Mouse (Mus musculus): ENCODE measurements around the gene Arid4b.
"Not testable (repeated sequence)": the region's sequence is repeated elsewhere in the genome, so short reads cannot be mapped to it uniquely, and the experiment has no call there.

The Arid4b gene

DNA sequence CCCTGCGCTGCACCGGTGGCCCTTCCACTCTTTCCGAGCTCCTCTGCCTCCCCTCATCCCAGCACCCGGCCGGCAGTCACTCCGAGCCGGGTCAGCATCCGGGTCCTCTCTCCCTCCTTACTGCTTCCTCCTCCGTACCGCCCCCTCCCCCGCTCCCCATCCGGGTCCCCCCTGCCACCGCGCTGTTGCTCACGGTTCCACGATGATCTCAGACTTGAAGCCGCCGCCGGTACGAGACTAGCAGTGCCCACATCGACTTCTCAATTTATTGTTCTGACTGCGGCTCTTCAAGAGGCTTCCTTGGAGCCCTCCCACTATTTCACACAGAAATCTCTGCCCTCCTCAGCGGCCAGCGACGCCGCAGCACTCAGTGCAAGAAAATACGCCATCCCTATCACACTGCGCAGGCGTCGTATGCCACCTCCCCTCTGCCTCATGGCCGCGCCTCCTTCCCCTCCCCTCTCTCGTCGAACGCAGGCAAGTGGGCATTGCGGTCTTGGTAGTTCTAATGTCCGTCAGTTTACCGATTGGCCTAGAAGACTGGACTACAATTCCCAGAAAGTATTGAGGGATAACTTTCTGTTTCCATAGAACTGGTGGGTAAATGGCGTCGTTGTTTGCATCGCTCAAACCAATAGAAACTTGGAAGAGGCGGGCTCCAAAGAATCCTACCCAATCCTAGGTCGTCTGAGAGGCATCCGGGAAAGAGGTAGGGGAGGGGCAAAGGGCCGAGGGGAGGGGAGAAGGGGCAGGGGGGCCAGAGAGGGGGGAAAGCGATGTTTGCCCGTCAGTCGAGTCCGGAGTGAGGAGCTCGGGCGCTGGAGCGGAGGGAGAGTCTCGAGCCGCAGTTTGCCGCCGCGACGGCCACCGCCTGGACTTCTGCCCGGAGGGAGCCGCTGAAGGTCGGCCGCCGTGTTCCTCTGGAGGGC is at the start of gene Arid4b, which contains the start of gene Ggps1:
TSS of gene Arid4b (plus strand) at position 220 of the 929 bp plus-strand sequence.
TSS of gene Ggps1 (minus strand) at position 476 of the 929 bp plus-strand sequence.
- DNase-seq (ENCODE audit: low spot score) = peak; percentile 83

GRCm38 (mm10) chr13:14014001-14014400 is 49.0 kb upstream of the Arid4b start:
- DNase-seq (ENCODE audit: low spot score) = no peak

- DNase-seq (ENCODE audit: low spot score) = no peak
Measured at GRCm38 (mm10) chr13:14014540-14014939, 48.5 kb upstream of the Arid4b start.

DNA sequence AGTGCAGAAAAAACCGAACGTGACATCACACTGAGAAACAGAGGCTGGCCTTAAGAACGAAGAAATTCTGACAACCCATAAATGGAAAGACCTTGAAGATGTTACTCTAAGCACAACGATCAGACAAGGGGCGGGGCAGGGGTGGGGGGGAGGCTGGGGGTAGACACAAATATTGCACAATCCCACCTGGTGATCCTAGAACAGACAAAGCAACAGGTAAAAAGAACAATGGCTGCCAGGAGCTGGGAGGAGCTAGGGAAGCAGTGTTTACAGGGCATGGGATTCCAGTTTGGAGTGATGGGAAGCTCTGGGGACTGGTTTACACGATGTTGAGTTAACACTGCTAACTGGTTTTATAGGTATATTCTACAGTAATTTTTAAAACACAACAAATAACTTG is 47.4 kb upstream of the Arid4b start:
- DNase-seq (ENCODE audit: low spot score) = no peak

GRCm38 (mm10) chr13:14018283-14018682 is 44.7 kb upstream of the Arid4b start:
- no peak for DNase-seq (ENCODE audit: low spot score)

DNA sequence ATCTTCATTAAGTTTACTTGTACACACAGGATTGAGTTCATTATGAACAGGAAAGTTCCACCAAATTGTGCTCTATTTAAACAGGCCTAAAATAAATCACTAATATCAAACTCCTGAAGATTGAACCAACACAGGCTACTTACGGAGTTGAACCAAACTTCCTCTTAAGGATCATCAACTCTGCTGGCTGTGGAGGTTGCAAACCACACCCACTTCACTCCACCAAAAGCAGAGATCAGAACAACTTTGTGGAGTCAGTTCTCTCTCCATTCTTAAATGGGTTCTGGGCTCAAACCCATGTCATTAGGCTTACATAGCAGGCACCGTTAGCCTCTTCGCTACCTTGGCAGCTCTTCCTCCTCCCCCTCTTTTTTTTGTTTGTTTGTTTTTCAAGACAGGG is 44.2 kb upstream of the Arid4b start:
- DNase-seq (ENCODE audit: low spot score) = no peak

- not testable (repeated sequence) for DNase-seq (ENCODE audit: low spot score)
Measured at GRCm38 (mm10) chr13:14021417-14021816, 41.6 kb upstream of the Arid4b start.

DNA sequence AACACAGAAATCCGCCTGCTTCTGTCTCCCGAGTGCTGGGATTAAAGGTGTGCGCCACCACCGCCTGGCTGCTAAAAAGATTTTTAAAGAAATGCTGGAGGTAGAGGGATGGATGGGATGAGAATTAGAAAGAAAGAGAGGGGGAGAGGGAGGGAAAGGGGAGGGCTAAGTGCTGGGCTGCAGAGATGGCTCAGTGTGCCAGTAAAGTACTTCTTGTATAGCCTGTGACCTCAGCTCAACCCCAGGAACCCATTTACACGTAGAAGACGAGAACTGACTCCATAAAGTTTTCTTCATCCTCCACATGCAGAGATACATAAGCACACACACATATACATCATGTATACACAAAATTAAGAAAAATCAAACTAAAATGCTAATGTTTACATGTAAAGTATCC is 37.5 kb upstream of the Arid4b start:
- DNase-seq (ENCODE audit: low spot score) = no peak

GRCm38 (mm10) chr13:14026154-14026820 is 36.7 kb upstream of the Arid4b start:
- no peak for DNase-seq (ENCODE audit: low spot score)

DNA sequence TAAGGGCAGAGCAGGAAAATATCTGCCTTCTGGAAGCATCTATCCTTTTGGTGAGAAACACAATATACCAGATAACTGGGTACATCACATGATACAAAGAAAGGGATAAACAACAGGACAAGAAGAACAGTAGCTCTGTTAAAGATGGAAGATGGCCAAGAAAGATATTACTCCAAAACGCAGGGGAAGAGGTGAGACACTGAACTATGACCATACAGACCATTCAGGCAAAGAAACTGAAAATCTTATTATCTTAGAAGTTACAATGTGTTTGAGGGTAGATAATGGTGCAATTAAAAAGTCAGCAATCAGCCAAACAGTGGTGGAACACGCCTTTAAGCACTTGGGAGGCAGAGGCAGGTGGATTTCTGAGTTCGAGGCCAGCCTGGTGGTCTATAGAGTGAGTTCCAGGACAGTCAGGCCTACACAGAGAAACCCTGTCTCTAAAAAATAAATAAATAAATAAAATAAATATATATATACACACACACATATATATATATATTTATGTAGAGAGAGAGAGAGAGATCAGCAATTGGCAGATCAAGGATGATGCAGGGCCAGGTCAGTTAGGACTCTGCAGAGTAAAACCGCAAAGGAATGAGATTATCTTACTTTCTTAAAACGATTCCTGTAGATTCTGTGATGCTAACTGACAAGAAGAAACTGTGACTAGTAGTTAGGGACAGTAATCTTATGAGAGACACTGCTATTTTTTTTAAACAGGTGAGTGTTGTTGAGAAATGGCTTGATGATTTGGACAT is 29.5 kb upstream of the Arid4b start:
- no peak for DNase-seq (ENCODE audit: low spot score)

DNA sequence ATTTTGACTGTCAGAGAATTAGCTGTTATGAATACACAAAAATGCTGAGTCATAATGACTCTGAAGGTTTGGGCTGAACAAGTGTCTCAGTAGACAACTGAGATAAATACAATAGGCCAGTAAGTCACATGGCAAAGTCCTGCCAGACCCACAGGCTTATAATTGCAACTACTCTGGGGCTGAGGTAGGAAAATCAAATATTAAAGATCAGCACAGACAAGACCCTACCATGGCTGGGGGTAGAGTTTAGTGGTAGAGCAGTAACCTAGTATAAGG is 29.0 kb upstream of the Arid4b start:
- no peak for DNase-seq (ENCODE audit: low spot score)

- not testable (repeated sequence) for DNase-seq (ENCODE audit: low spot score)
Measured at GRCm38 (mm10) chr13:14035352-14035751, 27.7 kb upstream of the Arid4b start.

DNA sequence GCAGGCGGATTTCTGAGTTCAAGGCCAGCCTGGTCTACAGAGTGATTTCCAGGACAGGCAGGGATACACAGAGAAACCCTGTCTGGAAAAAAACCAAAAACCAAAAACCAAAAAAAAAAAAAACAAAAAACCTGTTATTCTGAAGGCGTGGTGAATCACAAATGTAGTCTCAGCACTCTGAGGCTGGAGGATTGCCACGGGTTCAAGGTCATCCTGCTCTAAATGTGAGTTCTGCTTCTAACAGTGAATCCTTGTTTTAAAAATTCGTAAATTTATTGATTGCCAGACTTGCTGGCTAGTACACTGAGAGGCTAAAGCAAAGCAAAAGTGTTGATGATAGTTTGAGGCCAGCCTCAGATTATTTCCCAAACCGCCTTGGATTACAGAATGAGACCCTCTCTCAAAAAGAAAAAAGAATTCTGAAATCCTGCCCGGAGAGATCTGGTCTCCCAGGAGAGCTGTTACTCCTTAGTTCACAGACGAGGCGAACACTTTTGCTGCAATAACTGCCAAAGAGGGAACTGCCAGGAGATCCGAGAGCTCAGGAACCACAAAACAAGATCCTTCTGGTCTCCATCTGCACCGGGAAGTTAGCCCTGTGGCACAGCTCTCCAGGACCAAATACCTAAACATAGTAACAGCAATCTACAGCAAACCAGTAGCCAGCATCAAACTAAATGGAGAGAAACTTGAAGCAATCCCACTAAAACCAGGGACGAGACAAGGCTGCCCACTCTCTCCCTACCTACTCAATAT is 27.0 kb upstream of the Arid4b start:
- DNase-seq (ENCODE audit: low spot score) = no peak

GRCm38 (mm10) chr13:14038911-14039291 is 24.1 kb upstream of the Arid4b start:
- DNase-seq (ENCODE audit: low spot score) = no peak

GRCm38 (mm10) chr13:14039292-14039965 is 23.6 kb upstream of the Arid4b start, which contains the start of gene Tbce:
Tbce (minus strand) TSS chr13:14039638.
- peak; percentile 83 for DNase-seq (ENCODE audit: low spot score)

DNA sequence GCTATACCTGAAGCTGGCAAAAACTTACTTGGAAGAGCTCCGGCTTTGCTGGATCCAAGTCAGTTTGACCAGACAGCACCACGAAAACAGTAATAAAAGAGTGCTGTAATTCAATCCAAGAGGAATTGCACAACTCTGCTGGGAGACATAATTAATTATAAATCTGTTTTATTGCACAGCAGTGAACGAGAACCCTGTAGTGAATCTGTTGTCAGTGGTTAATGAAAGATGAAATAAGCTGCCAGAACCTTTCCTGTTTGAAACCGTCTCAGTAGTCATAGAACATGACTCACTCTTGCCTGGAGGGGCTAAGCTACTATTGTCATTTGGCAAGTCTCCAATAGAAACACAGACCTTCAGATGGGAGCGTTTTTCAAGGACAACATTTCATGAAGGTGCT is 22.8 kb upstream of the Arid4b start:
- DNase-seq (ENCODE audit: low spot score) = no peak

GRCm38 (mm10) chr13:14043851-14044250 is 19.2 kb upstream of the Arid4b start:
- no peak for DNase-seq (ENCODE audit: low spot score)

DNA sequence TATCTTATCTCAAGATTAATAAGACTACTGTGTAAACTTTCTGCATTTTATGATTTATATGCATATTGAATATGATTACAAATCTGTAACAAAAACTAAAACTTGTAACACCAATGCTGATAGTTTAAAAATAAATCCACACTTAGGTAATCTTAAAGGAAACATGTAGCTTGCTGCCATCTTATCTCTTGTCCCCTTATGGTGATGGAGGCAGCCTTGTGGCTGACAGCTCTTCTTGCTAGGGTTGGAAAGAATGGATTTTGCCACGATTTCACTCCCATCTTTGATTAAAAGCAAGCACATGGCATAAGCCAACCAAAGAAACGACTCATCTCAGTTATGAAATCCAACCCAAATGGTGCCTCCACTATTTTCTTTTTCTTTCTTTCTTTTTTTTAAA is 18.5 kb upstream of the Arid4b start:
- DNase-seq (ENCODE audit: low spot score) = no peak

DNA sequence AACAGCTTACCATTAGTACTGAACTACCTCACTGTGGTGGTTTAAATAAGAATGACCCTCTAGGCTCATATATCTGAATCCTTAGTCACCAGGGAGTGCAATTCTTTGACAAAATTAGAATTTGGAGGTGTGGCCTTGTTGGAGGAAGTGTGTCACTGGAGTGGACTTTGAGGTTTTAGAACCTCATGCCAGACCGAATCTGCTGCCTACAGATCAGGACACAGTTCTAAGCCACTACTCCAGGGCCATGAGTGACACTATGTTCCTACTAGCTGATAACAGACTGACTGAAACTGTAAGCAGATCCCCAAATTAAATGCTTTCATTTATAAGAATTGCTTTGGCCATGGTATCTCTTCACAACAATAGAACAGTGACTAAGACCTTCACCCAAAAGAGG is 13.2 kb upstream of the Arid4b start:
- DNase-seq (ENCODE audit: low spot score) = no peak

DNA sequence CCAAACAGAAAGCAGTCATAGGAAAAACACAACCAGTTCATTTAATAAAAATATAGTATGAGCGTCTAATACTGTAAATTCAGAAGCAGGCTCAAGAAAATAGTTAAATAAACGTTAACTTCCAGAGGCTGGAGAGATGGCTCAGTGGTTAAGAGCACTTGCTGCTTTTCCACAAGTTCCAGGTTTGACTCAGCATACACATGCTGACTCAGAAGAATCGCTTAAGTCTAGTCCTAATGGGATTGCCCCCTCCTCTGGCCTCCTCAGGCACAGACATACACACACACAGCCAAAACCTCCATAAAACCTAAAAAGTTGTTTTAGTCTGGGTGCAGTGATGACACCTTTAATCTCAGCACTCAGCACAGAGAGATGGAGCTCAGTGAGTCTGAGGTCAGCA is 6.2 kb upstream of the Arid4b start:
- DNase-seq (ENCODE audit: low spot score) = no peak

DNA sequence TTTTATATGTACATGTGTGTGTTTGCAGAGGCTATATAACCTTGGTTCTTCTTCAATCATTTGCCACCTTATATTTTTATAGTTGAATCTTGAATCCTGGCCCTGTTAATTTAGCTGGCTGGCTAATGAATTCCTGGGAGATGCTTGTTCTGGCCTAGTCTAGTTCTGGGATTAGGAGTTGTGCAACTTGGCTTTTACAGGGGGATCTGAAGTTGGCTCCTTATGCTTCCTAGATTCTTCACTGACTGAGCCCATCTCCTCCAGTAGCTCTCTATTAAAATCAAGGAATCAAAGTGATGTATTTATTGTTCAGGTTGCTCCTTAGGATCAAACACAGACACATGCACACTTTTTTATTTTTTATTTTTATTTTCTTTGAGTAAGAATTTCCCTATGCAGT is 3.5 kb upstream of the Arid4b start:
- DNase-seq (ENCODE audit: low spot score) = no peak

Data from urinary bladder, postnatal 25 days (tissue).